Mouse (Mus musculus) CH12.LX (cell line): Measurements from ENCODE around the gene App. TPM values are rescaled to one million over a fixed set of nuclear protein-coding genes. Genes with fewer than 3 reads are reported as not detected.

ENCODE experiments used
- DNase-seq: peaks from one replicate; pipeline ENCODE4 v3.0.0-alpha.2; 2013; ENCODE audit errors: extremely low read depth
- H3K27ac ChIP-seq: 2 replicates; pipeline ENCODE4 v1.5.1; 2012; ENCODE audit warnings: low read depth, mild to moderate bottlenecking, control low read depth, moderate library complexity; ENCODE audit not compliant: insufficient read depth
- H3K27me3 ChIP-seq: replicated peaks from 2 replicates; pipeline ENCODE3; 2012; ENCODE audit warnings: inconsistent platforms
- H3K36me3 ChIP-seq, 2 experiments: replicated peaks in 1 of 2; 2 replicates each; pipeline versions ENCODE3 to v1.6.1; 2012; ENCODE audit warnings: inconsistent platforms in 1 of 2, low read length in 1 of 2, mild to moderate bottlenecking in 1 of 2, mixed read lengths in 1 of 2, moderate library complexity in 1 of 2; ENCODE audit not compliant: control insufficient read depth in 1 of 2, insufficient read depth in 1 of 2
- H3K4me1 ChIP-seq, 2 experiments: 2 replicates each; pipeline ENCODE4 v1.6.1; 2012; ENCODE audit warnings: inconsistent platforms in 1 of 2, moderate library complexity in 1 of 2; ENCODE audit not compliant: insufficient read depth in 2 of 2, control insufficient read depth in 1 of 2
- H3K4me2 ChIP-seq: 2 replicates; pipeline ENCODE4 v1.6.1; 2012; ENCODE audit warnings: low read depth, mild to moderate bottlenecking, control low read depth; ENCODE audit not compliant: poor library complexity, insufficient read depth, severe bottlenecking
- H3K4me3 ChIP-seq, 3 experiments: fragments of 150-350 bp in 1 of 3; sonication (generic) in 1 of 3; replicated peaks in 1 of 3; 2 replicates each; pipeline versions ENCODE3 to v1.5.1; 2011 to 2012; ENCODE audit warnings: low read depth in 2 of 3, low read length in 2 of 3, mild to moderate bottlenecking in 2 of 3, moderate library complexity in 2 of 3, control low read depth in 1 of 3, improper control_type of control experiment in 1 of 3, inconsistent platforms in 1 of 3, mixed read lengths in 1 of 3; ENCODE audit not compliant: poor library complexity in 1 of 3
- H3K79me2 ChIP-seq: replicated peaks from 2 replicates; pipeline ENCODE4 v1.6.1; 2012; ENCODE audit warnings: mild to moderate bottlenecking, moderate library complexity; ENCODE audit not compliant: control insufficient read depth, poor library complexity, insufficient read depth, severe bottlenecking; ENCODE audit errors: extremely low read depth
- H3K9ac ChIP-seq: 2 replicates; pipeline ENCODE4 v1.6.1; 2012; ENCODE audit warnings: low read depth, mild to moderate bottlenecking, control low read depth, moderate library complexity; ENCODE audit not compliant: insufficient read depth
- H3K9me3 ChIP-seq: replicated peaks from 2 replicates; pipeline ENCODE3; 2012; ENCODE audit warnings: low read length, inconsistent platforms, mixed read lengths
- BHLHE40 ChIP-seq: IDR thresholded peaks from 2 replicates; pipeline ENCODE4 v1.6.1; 2011; ENCODE audit warnings: mild to moderate bottlenecking, low read depth, low read length, improper control_type of control experiment
- CHD1 ChIP-seq: IDR thresholded peaks from 2 replicates; pipeline ENCODE4 v1.6.1; 2012; ENCODE audit warnings: low read depth, low read length, improper control_type of control experiment, inconsistent platforms
- CHD2 ChIP-seq: IDR thresholded peaks from 2 replicates; pipeline ENCODE4 v1.6.1; 2011; ENCODE audit warnings: low read length, improper control_type of control experiment
- E2F4 ChIP-seq: IDR thresholded peaks from 2 replicates; pipeline ENCODE4 v1.6.1; 2011; ENCODE audit warnings: low read depth, low read length, improper control_type of control experiment; ENCODE audit not compliant: insufficient replicate concordance
- ELF1 ChIP-seq: IDR thresholded peaks from 2 replicates; pipeline ENCODE4 v1.6.1; 2014; ENCODE audit warnings: low read depth, mild to moderate bottlenecking, inconsistent platforms, low read length, improper control_type of control experiment
- EP300 ChIP-seq: IDR thresholded peaks from 2 replicates; pipeline ENCODE4 v1.6.1; 2011; ENCODE audit warnings: low read length, improper control_type of control experiment
- ETS1 ChIP-seq: conservative IDR thresholded peaks from 2 replicates; pipeline ENCODE4 v1.6.1; 2012; ENCODE audit warnings: low read depth, mild to moderate bottlenecking, inconsistent platforms, low read length, improper control_type of control experiment, moderate library complexity
- GABPA ChIP-seq: IDR thresholded peaks from 2 replicates; pipeline ENCODE4 v1.6.1; 2012; ENCODE audit warnings: low read depth, low read length, improper control_type of control experiment, inconsistent platforms; ENCODE audit not compliant: insufficient replicate concordance
- HCFC1 ChIP-seq: IDR thresholded peaks from 2 replicates; pipeline ENCODE4 v1.6.1; 2012; ENCODE audit warnings: low read depth, mild to moderate bottlenecking, inconsistent platforms, low read length, improper control_type of control experiment
- IRF4 ChIP-seq: IDR thresholded peaks from 2 replicates; pipeline ENCODE4 v1.6.1; 2014; ENCODE audit warnings: low read depth, mild to moderate bottlenecking, inconsistent platforms, low read length, improper control_type of control experiment
- JUN ChIP-seq: IDR thresholded peaks from 2 replicates; pipeline ENCODE4 v1.6.1; 2011; ENCODE audit warnings: low read depth, mild to moderate bottlenecking, low read length, improper control_type of control experiment, moderate library complexity; ENCODE audit not compliant: insufficient read depth
- JUND ChIP-seq: conservative IDR thresholded peaks from 2 replicates; pipeline ENCODE4 v1.6.1; 2011; ENCODE audit warnings: low read depth, low read length, improper control_type of control experiment
- KAT2A ChIP-seq: IDR thresholded peaks from 2 replicates; pipeline ENCODE4 v1.6.1; 2012; ENCODE audit warnings: low read length, improper control_type of control experiment, inconsistent platforms; ENCODE audit not compliant: insufficient replicate concordance
- MAFK ChIP-seq: IDR thresholded peaks from 2 replicates; pipeline ENCODE4 v1.6.1; 2011; ENCODE audit warnings: low read length, improper control_type of control experiment; ENCODE audit not compliant: insufficient replicate concordance
- MAX ChIP-seq: IDR thresholded peaks from 2 replicates; pipeline ENCODE4 v1.6.1; 2011; ENCODE audit warnings: low read length, improper control_type of control experiment
- MAZ ChIP-seq: IDR thresholded peaks from 2 replicates; pipeline ENCODE4 v1.6.1; 2012; ENCODE audit warnings: low read depth, mild to moderate bottlenecking, inconsistent platforms, low read length, improper control_type of control experiment, moderate library complexity
- MEF2A ChIP-seq: IDR thresholded peaks from 2 replicates; pipeline ENCODE4 v1.6.1; 2014; ENCODE audit warnings: low read depth, mild to moderate bottlenecking, inconsistent platforms, low read length, improper control_type of control experiment, borderline replicate concordance
- MXI1 ChIP-seq: IDR thresholded peaks from 2 replicates; pipeline ENCODE4 v1.6.1; 2011; ENCODE audit warnings: mild to moderate bottlenecking, low read depth, low read length, improper control_type of control experiment
- MYC ChIP-seq: IDR thresholded peaks from 2 replicates; pipeline ENCODE4 v1.6.1; 2011; ENCODE audit warnings: low read depth, mild to moderate bottlenecking, improper control_type of control experiment, low read length
- NELFE ChIP-seq: IDR thresholded peaks from 2 replicates; pipeline ENCODE4 v1.6.1; 2011; ENCODE audit warnings: low read depth, low read length, improper control_type of control experiment
- NRF1 ChIP-seq: IDR thresholded peaks from 2 replicates; pipeline ENCODE4 v1.6.1; 2014; ENCODE audit warnings: low read depth, mild to moderate bottlenecking, inconsistent platforms, low read length, improper control_type of control experiment, moderate library complexity
- PAX5 ChIP-seq: IDR thresholded peaks from 2 replicates; pipeline ENCODE4 v1.6.1; 2012; ENCODE audit warnings: low read length, inconsistent platforms, mixed read lengths
- POLR2A ChIP-seq: IDR thresholded peaks from 2 replicates; pipeline ENCODE4 v1.6.1; 2011; ENCODE audit warnings: low read depth, mild to moderate bottlenecking, improper control_type of control experiment, low read length
- POLR2AphosphoS2 ChIP-seq: IDR thresholded peaks from 2 replicates; pipeline ENCODE4 v1.6.1; 2011; ENCODE audit warnings: low read depth, low read length, improper control_type of control experiment
- RAD21 ChIP-seq: IDR thresholded peaks from 2 replicates; pipeline ENCODE4 v1.6.1; 2011; ENCODE audit warnings: low read depth, mild to moderate bottlenecking, low read length, improper control_type of control experiment, moderate library complexity
- RCOR1 ChIP-seq: conservative IDR thresholded peaks from 2 replicates; pipeline ENCODE4 v1.6.1; 2012; ENCODE audit warnings: low read depth, mild to moderate bottlenecking, inconsistent platforms, low read length, improper control_type of control experiment
- SIN3A ChIP-seq: IDR thresholded peaks from 2 replicates; pipeline ENCODE4 v1.6.1; 2012; ENCODE audit warnings: low read length, improper control_type of control experiment, inconsistent platforms
- SMC3 ChIP-seq: IDR thresholded peaks from 2 replicates; pipeline ENCODE4 v1.6.1; 2011; ENCODE audit warnings: low read depth, low read length, improper control_type of control experiment
- TBP ChIP-seq: conservative IDR thresholded peaks from 2 replicates; pipeline ENCODE4 v1.6.1; 2011; ENCODE audit warnings: low read depth, low read length, improper control_type of control experiment
- TCF12 ChIP-seq: IDR thresholded peaks from 2 replicates; pipeline ENCODE4 v1.6.1; 2014; ENCODE audit warnings: low read depth, mild to moderate bottlenecking, inconsistent platforms, low read length, improper control_type of control experiment
- UBTF ChIP-seq: IDR thresholded peaks from 2 replicates; pipeline ENCODE4 v1.6.1; 2012; ENCODE audit warnings: low read depth, mild to moderate bottlenecking, inconsistent platforms, low read length, improper control_type of control experiment, moderate library complexity
- USF1 ChIP-seq: IDR thresholded peaks from 2 replicates; pipeline ENCODE4 v1.6.1; 2014; ENCODE audit warnings: low read depth, mild to moderate bottlenecking, inconsistent platforms, low read length, improper control_type of control experiment
- USF2 ChIP-seq: conservative IDR thresholded peaks from 2 replicates; pipeline ENCODE4 v1.6.1; 2011; ENCODE audit warnings: low read depth, low read length, improper control_type of control experiment
- ZC3H11A ChIP-seq: IDR thresholded peaks from 2 replicates; pipeline ENCODE4 v1.6.1; 2012; ENCODE audit warnings: low read depth, mild to moderate bottlenecking, inconsistent platforms, low read length, improper control_type of control experiment
- ZKSCAN1 ChIP-seq: IDR thresholded peaks from 2 replicates; pipeline ENCODE4 v1.6.1; 2012; ENCODE audit warnings: low read depth, inconsistent platforms, low read length, improper control_type of control experiment, borderline replicate concordance
- ZMIZ1 ChIP-seq: IDR thresholded peaks from 2 replicates; pipeline ENCODE4 v1.6.1; 2012; ENCODE audit warnings: low read depth, mild to moderate bottlenecking, inconsistent platforms, low read length, improper control_type of control experiment
- ZNF384 ChIP-seq: IDR thresholded peaks from 2 replicates; pipeline ENCODE4 v1.6.1; 2012; ENCODE audit warnings: low read depth, low read length, improper control_type of control experiment, inconsistent platforms
- dilution Hi-C: fragments of 300-500 bp; cut with MboI; formaldehyde crosslinking; loops from 2 replicates; pipeline ENCODE4 v1.14.3; 2020; ENCODE audit warnings: low sequenced_read_pairs; ENCODE audit not compliant: extremely low pct_unique_long_range_greater_than_20kb, extremely low pct_ligation_motif_present
- in situ Hi-C: fragments of 300-500 bp; cut with MboI; formaldehyde crosslinking; loops from 3 replicates; pipeline ENCODE4 v1.14.3; 2019; ENCODE audit warnings: low sequenced_read_pairs, low pct_ligation_motif_present, low pct_unique_long_range_greater_than_20kb, mixed read lengths
- polyA plus RNA-seq: library from polyadenylated mRNA; unstranded; fragments of >175 nt; gene quantifications from 2 replicates; pipeline ENCODE4 v1.2.1, GENCODE M21; 2012; ENCODE audit warnings: low read depth; ENCODE audit not compliant: insufficient read length
- total RNA-seq, 2 experiments: library from RNA; depleted of rRNA; stranded (reverse); fragments of 300-350 nt in 1 of 2; fragments of >200 nt in 1 of 2; gene quantifications; 2 replicates each; pipeline ENCODE4 v1.2.3; 2012 to 2014

Gene App
- total and polyA plus RNA-seq, 3 experiments = 31.1 to 99.2 (median 84.1) TPM

GRCm38 (mm10) chr16:85148615-85149508 is 24.7 kb downstream of the App start:
- Histone ChIP-seq H3K27me3 (no peaks in the 10 kb centered on the region), H3K9me3 (peaks cover 15% of the 10 kb centered on the region), H3K4me2 (peak overlapping the region; percentile 82), H3K79me2 (peaks cover 43% of the 10 kb centered on the region), H3K27ac (peak overlapping the region; percentile 96), H3K4me1 (peaks cover 10 to 45% of the 10 kb centered on the region in 2 experiments), H3K36me3 (peaks cover 8 to 43% of the 10 kb centered on the region in 2 experiments), H3K9ac (peak overlapping the region; percentile 99), H3K4me3 (peak overlapping the region; percentile 71 to 86 (median 72))
- DNase-seq = peak; percentile 91
- dilution Hi-C loops (no loop called here), in situ Hi-C loops (no loop called here)
- TF ChIP-seq NELFE (peak; percentile 71), POLR2A (peak; percentile 78), MAZ (peak; percentile 42; the same call in 1 of the 2 replicates), NRF1 (peak; percentile 18; the same call in 1 of the 2 replicates), ZNF384 (peak; percentile 93), GABPA (no peak), KAT2A (no peak), SMC3 (peak; percentile 22; the same call in 1 of the 2 replicates), MYC (0 out of 2 replicates have a peak, but pooled peaks have one; percentile 33), ETS1 (peak; percentile 95), E2F4 (no peak), JUND (peak; percentile 70; the same call in 1 of the 2 replicates), CHD2 (peak; percentile 73; the same call in 1 of the 2 replicates), UBTF (peak; percentile 33; the same call in 1 of the 2 replicates), TCF12 (peak; percentile 96), BHLHE40 (peak; percentile 62; the same call in 1 of the 2 replicates), RCOR1 (peak; percentile 86), CHD1 (peak; percentile 92), USF2 (no peak), MEF2A (peak; percentile 94), ZC3H11A (no peak), MXI1 (peak; percentile 72; the same call in 1 of the 2 replicates), HCFC1 (peak; percentile 46; the same call in 1 of the 2 replicates), EP300 (peak; percentile 99), IRF4 (peak; percentile 100), RAD21 (no peak; the same call in none of the 2 replicates), TBP (peak; percentile 93), SIN3A (peak; percentile 40; the same call in 1 of the 2 replicates), ZMIZ1 (peak; percentile 86; the same call in 1 of the 2 replicates), POLR2AphosphoS2 (peak; percentile 51; the same call in 1 of the 2 replicates), ZKSCAN1 (no peak), MAX (no peak; the same call in 1 of the 2 replicates), JUN (peak; percentile 73), ELF1 (no peak), USF1 (no peak), MAFK (peak; percentile 55; the same call in 1 of the 2 replicates), PAX5 (no peak)
